Mouse (Mus musculus): ENCODE measurements at regions not wholly inside any gene's neighbourhood (a gene's known extent, or its start where the extent isn't known, plus 50 kb on each side); places are given as distances from the start of the nearest gene placed in this dataset.

DNA sequence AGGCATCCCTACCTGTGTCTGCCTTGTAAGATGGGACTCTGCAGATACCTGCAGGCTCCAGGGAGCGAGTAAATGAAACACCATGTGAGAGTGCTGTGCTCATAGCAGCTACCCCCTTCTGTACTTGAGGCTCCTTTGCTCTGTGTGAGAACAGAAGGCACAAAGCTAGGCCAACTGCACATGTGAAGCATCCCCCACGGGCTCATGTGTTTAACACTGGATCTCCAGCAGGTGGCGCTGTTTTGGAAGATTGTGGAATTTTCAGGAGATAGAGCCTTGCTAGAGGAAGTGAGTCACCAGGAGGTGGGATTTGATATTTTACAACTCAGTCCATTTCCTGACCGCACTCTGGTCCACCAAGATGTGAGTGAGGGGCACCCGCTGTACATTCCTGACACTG lies 54.0 kb upstream of the Habp2 start:
- DNase-seq (ENCODE audit: low spot score in 2 of 2), result no peak

DNA sequence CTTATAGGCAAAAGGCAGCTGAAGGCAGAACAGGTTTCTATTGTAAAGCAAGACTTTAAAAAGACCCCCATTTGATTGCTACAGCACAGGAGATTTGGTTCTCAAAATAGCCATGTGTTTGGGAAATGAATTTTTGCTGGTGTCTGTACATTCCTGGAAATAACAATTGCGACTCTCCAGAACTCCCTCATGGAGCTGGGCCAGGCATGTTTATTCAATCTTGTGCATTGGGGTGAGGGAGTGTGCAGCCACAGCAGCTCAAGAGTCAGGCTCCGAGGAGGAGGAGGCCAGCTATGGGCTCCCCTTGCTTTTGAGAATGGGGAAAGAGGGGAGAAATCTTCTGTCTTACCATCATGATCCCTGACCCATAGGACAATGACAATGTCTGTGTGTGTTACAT lies 51.9 kb upstream of the Habp2 start:
- DNase-seq (ENCODE audit: low spot score in 2 of 2), result no peak
